Mouse (Mus musculus) hindbrain, postnatal 0 days (tissue): ENCODE data around the gene Eif2ak4. TPM values are rescaled to one million over a fixed set of nuclear protein-coding genes. Genes with fewer than 3 reads are reported as not detected.

Experiments
- ATAC-seq: fragments of 200-750 bp; cut with Nextera tagmentation; 2 replicates; pipeline ENCODE4 v1.8.0; 2017; ENCODE audit warnings: mild to moderate bottlenecking, moderate TSS enrichment, moderate library complexity
- DNase-seq: peaks from one replicate; pipeline ENCODE4 v3.0.0-alpha.2; 2015; ENCODE audit warnings: low spot score
- H3K27ac ChIP-seq: fragments of 300-500 bp; sonication (generic); 2 replicates; pipeline ENCODE4 v1.5.1; 2014; ENCODE audit warnings: mild to moderate bottlenecking
- H3K27me3 ChIP-seq: fragments of 300-500 bp; sonication (generic); 2 replicates; pipeline ENCODE4 v1.6.1; 2014; ENCODE audit warnings: low read length, mixed read lengths; ENCODE audit not compliant: insufficient read depth
- H3K36me3 ChIP-seq: fragments of 300-500 bp; sonication (generic); 2 replicates; pipeline ENCODE4 v1.6.1; 2014; ENCODE audit warnings: low read length, mixed read lengths; ENCODE audit not compliant: insufficient read depth
- H3K4me1 ChIP-seq: fragments of 300-500 bp; sonication (generic); 2 replicates; pipeline ENCODE4 v1.6.1; 2014; ENCODE audit warnings: antibody characterized with exemption, low read length, mixed read lengths; ENCODE audit not compliant: insufficient read depth
- H3K4me2 ChIP-seq: fragments of 300-500 bp; sonication (generic); 2 replicates; pipeline ENCODE4 v1.6.1; 2014; ENCODE audit warnings: low read depth, mild to moderate bottlenecking, low read length, moderate library complexity, mixed read lengths
- H3K4me3 ChIP-seq: fragments of 300-500 bp; sonication (generic); 2 replicates; pipeline ENCODE4 v1.5.1; 2014; ENCODE audit warnings: low read length
- H3K9ac ChIP-seq: fragments of 300-500 bp; sonication (generic); replicated peaks from 2 replicates; pipeline ENCODE4 v1.6.1; 2014; ENCODE audit warnings: mild to moderate bottlenecking, low read length, moderate library complexity, mixed read lengths
- H3K9me3 ChIP-seq: fragments of 300-500 bp; sonication (generic); 2 replicates; pipeline ENCODE4 v1.6.1; 2016; ENCODE audit warnings: low read length, mixed read lengths
- CTCF ChIP-seq: IDR thresholded peaks from 2 replicates; pipeline ENCODE4 v1.5.1; 2016; ENCODE audit warnings: antibody characterized with exemption, control low read depth, low read depth
- WGBS: fragments of 180-500 bp; shearing (Covaris S2); extraction: QIAGEN DNeasy Blood & Tissue Kit; methylation state at CpG from one replicate; pipeline ENCODE4 v1.1.7; 2014; 5-methylcytosine and 5-hydroxymethylcytosine counted together
- polyA plus RNA-seq: library from polyadenylated mRNA; unstranded; fragments of >200 nt; fragmentation: Nextera tagmentation; extraction: Ambion mirVana; gene quantifications from 2 replicates; pipeline ENCODE4 v1.2.1, GENCODE M21; 2015
- total RNA-seq: library from RNA; depleted of rRNA; stranded (reverse); fragments of >200 nt; gene quantifications from 2 replicates; pipeline ENCODE4 v1.2.3, GENCODE M21; 2014

Gene Eif2ak4
- total and polyA plus RNA-seq, 2 experiments from 2014 or later: 7.1 to 16.3 TPM

- H3K9me3 ChIP-seq: no peaks in the 10 kb centered on the region
- ATAC-seq (no peak), DNase-seq (no peak)
- no peak overlapping the region for H3K4me3 ChIP-seq
- no peak overlapping the region for H3K4me2 ChIP-seq
- whole genome bisulfite sequencing: 46% methylated on average over 6 of the region's 6 CpGs
- no peak overlapping the region for H3K27ac ChIP-seq
- no peaks in the 10 kb centered on the region for H3K27me3 ChIP-seq
- H3K4me1 ChIP-seq: no peaks in the 10 kb centered on the region
- H3K36me3 ChIP-seq: no peaks in the 10 kb centered on the region
- no peak overlapping the region for H3K9ac ChIP-seq
- no peak for TF ChIP-seq CTCF
These were observed 33.2 kb upstream of the Eif2ak4 start for GRCm38 (mm10) chr2:118355138-118355719.

- ATAC-seq (no peak), DNase-seq (no peak)
- H3K9ac ChIP-seq: no peak overlapping the region
- no peaks in the 10 kb centered on the region for H3K36me3 ChIP-seq
- H3K4me1 ChIP-seq: no peaks in the 10 kb centered on the region
- no peak overlapping the region for H3K27ac ChIP-seq
- TF ChIP-seq CTCF: no peak
- 53% methylated on average over 1 of the region's 1 CpGs for WGBS
- peak overlapping the region; percentile 96 for H3K4me2 ChIP-seq
- no peaks in the 10 kb centered on the region for H3K9me3 ChIP-seq
- no peak overlapping the region for H3K4me3 ChIP-seq
- H3K27me3 ChIP-seq: no peaks in the 10 kb centered on the region
These were observed 16.6 kb upstream of the Eif2ak4 start for GRCm38 (mm10) chr2:118371841-118372240.

DNA sequence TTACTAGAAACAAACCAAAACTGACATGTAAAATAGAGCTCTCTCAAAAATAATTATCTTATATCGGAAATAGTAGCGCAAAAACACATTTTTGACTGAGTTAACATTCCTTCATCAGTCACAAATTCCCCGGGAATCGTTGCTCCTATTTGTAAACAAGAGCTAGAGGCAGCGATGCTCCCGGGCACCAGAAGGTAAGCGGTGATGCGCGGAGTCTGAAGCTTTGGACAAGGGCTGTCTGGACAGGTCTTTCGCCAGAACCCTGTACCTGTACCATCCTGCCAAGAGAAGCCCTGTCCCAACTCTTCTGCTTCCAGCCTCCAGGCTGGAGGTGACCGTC lies 15.9 kb upstream of the Eif2ak4 start:
- no peaks in the 10 kb centered on the region for H3K9me3 ChIP-seq
- H3K36me3 ChIP-seq: no peaks in the 10 kb centered on the region
- DNase-seq (peak; percentile 37), ATAC-seq (no peak)
- TF ChIP-seq CTCF: no peak
- peak overlapping the region; percentile 96 for H3K4me2 ChIP-seq
- no peaks in the 10 kb centered on the region for H3K4me1 ChIP-seq
- peak overlapping the region; percentile 48 for H3K4me3 ChIP-seq
- H3K27me3 ChIP-seq: no peaks in the 10 kb centered on the region
- peak overlapping the region; percentile 76; the same call in 1 of the 2 replicates for H3K27ac ChIP-seq
- 7% methylated on average over 11 of the region's 11 CpGs for WGBS
- H3K9ac ChIP-seq: peak overlapping the region; percentile 68; the same call in 1 of the 2 replicates

DNA sequence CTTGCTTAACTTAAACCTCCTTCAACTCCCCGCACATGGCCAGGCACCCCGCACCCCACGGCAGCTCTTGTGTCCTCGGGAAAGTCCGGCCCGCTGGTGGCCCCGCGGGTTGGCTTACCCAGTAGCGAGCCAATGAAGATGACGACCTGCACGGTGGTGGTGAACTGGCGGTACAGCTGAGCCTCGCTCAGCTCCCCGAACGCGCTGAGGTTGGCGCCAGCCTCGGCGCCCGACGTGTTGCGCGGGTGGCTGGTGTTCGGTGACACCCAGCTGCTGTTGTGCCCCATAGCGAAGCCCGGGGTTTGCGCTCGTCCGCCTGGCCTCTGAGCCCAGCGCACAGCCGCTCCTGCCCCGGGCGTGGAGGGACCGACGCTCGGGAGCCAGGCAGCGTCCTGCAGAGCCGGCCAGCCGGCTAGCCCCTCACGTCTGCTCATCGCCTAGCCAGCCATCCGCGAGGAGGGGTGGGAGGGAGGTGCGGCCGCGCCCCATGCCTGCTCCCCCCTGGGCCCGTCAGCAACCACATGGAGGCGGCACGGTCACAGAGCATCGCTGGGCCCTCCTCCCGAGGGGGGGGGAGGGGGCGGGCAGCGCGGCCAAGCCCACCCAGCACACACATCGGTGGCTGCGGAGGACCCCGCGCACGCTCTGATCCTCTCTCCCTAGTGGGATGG lies 15.4 kb upstream of the Eif2ak4 start, which contains the start of gene Gpr176:
Gene Gpr176 (minus strand): TSS at position 519 of the 671 bp plus-strand sequence.
- no peaks in the 10 kb centered on the region for H3K36me3 ChIP-seq
- H3K4me3 ChIP-seq: peak within 1 kb of the TSS; percentile 48
- H3K9ac ChIP-seq: peak within 1 kb of the TSS; percentile 68
- no peak for TF ChIP-seq CTCF
- no peaks in the 10 kb centered on the region for H3K9me3 ChIP-seq
- WGBS: under 1% methylated on average over 58 of the region's 59 CpGs
- H3K27me3 ChIP-seq: no peaks in the 10 kb centered on the region
- H3K27ac ChIP-seq: peak within 1 kb of the TSS; percentile 76
- peak; percentile 66 for DNase-seq
- peak; percentile 84 for ATAC-seq
- H3K4me1 ChIP-seq: no peaks in the 10 kb centered on the region
- H3K4me2 ChIP-seq: peak within 1 kb of the TSS; percentile 96

- WGBS: under 1% methylated on average over 42 of the region's 43 CpGs
- Histone ChIP-seq H3K36me3 (no peaks in the 10 kb centered on the region), H3K4me1 (no peaks in the 10 kb centered on the region), H3K9ac (peak overlapping the region; percentile 68), H3K9me3 (no peaks in the 10 kb centered on the region), H3K4me3 (peak overlapping the region; percentile 48), H3K27ac (peak overlapping the region; percentile 76), H3K4me2 (peak overlapping the region; percentile 96), H3K27me3 (no peaks in the 10 kb centered on the region)
- ATAC-seq: peak; percentile 95
- peak; percentile 91 for DNase-seq
- peak; percentile 47 for TF ChIP-seq CTCF
These were observed 14.7 kb upstream of the Eif2ak4 start for GRCm38 (mm10) chr2:118373572-118374279.

DNA sequence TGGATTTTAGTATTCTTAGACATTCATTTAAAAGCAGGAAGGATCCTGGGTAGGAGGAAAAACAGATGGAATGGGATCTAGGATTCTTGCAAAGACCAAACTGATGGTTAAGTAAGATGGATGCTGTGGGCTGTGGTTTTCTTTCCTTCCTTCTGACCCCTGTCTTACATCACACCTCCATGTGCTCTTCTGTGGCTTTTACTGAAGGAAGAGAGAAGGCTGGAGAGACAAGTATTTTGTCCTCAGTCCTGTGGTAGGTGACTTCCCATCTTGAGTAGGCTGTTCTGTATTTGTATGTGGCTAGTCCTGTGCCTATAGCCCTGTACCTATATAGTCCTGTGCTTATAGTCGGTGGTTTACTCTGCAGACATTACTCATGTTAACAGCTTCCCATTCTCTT lies 12.9 kb upstream of the Eif2ak4 start:
- no peak overlapping the region for H3K4me2 ChIP-seq
- H3K27me3 ChIP-seq: no peaks in the 10 kb centered on the region
- H3K9me3 ChIP-seq: no peaks in the 10 kb centered on the region
- H3K9ac ChIP-seq: no peak overlapping the region
- 90% methylated on average over 1 of the region's 1 CpGs for WGBS
- no peak for TF ChIP-seq CTCF
- no peaks in the 10 kb centered on the region for H3K4me1 ChIP-seq
- no peak overlapping the region for H3K27ac ChIP-seq
- no peak overlapping the region for H3K4me3 ChIP-seq
- no peaks in the 10 kb centered on the region for H3K36me3 ChIP-seq
- DNase-seq (no peak), ATAC-seq (no peak)
